ENCODE assay signal across 9 mouse cellular contexts in genomic region chr9:119510902-119511301, GRCm38 (mm10).
DNase-seq lines count a peak whose midpoint lies in the region; ATAC-seq lines count a peak whose summit lies in the region.
"Had no signal": no experiment of that assay in that cellular context is flagged by ENCODE, and none has a peak within 500 bp of the region (broad histone marks: within the 10 kb centered on the region; RNA-seq: fewer than 3 reads in every experiment).

No protein-coding gene starts in this region.

- no peak overlapping the region for H3K4me2 ChIP-seq in kidney, embryonic 14.5 days (replicated peaks; ENCODE audit: low read depth, low read length)
- H3K4me2 ChIP-seq in forebrain, embryonic 16.5 days (ENCODE audit: low read length) = no peak overlapping the region

- H3K36me3 ChIP-seq in kidney, embryonic 14.5 days (ENCODE audit: control insufficient read depth, insufficient read depth, low read length) = no peaks in the 10 kb centered on the region
- H3K36me3 ChIP-seq in forebrain, embryonic 16.5 days (ENCODE audit: control insufficient read depth, insufficient read depth) = no peaks in the 10 kb centered on the region; the same call in 1 of the 2 replicates

- H3K9me3 ChIP-seq in kidney, embryonic 14.5 days (ENCODE audit: control insufficient read depth, low read length) = peaks cover 5% of the 10 kb centered on the region; the same call in 1 of the 2 replicates
- H3K9me3 ChIP-seq in forebrain, embryonic 16.5 days (ENCODE audit: control insufficient read depth, low read length) = peaks cover 4% of the 10 kb centered on the region

- DNase-seq in kidney, adult 9 months = peak; percentile 60
- DNase-seq in cerebellum, adult 18-20 months = peak; percentile 27 to 33
- DNase-seq in left cerebral cortex, postnatal 25 days (ENCODE audit: low spot score in 2 of 2) = peak; percentile 16 to 75
- no peak for DNase-seq in retina, embryonic 14.5 days (ENCODE audit: low spot score)
- no peak for DNase-seq in ovary, postnatal 10 days (ENCODE audit: low spot score)
- no peak for DNase-seq in embryo, embryonic 10 days (ENCODE audit: low spot score)
- DNase-seq: heart, adult 18-20 months had no signal

- H3K4me3 ChIP-seq in kidney, embryonic 14.5 days (ENCODE audit: low read length) = no peak overlapping the region
- no peak overlapping the region for H3K4me3 ChIP-seq in forebrain, embryonic 16.5 days (replicated peaks; ENCODE audit: low read length)

- intact Hi-C loops in left cerebral cortex, postnatal 25 days (cut with DNase I) = no loop called here

- H3K4me1 ChIP-seq in kidney, embryonic 14.5 days (ENCODE audit: control insufficient read depth, insufficient read depth, low read length) = no peaks in the 10 kb centered on the region
- H3K4me1 ChIP-seq in forebrain, embryonic 16.5 days (replicated peaks; ENCODE audit: control insufficient read depth, insufficient read depth, low read length) = peaks cover 4% of the 10 kb centered on the region

- H3K27ac ChIP-seq in kidney, embryonic 14.5 days (ENCODE audit: low read depth, low read length) = no peak overlapping the region
- H3K27ac ChIP-seq in forebrain, embryonic 16.5 days (ENCODE audit: low read length) = no peak overlapping the region

- H3K27me3 ChIP-seq in kidney, embryonic 14.5 days (ENCODE audit: control insufficient read depth, insufficient read depth, low read length) = no peaks in the 10 kb centered on the region
- H3K27me3 ChIP-seq in forebrain, embryonic 16.5 days (replicated peaks; ENCODE audit: control insufficient read depth, insufficient read depth, low read length) = no peaks in the 10 kb centered on the region; the same call in 1 of the 2 replicates

- no peak for ATAC-seq in kidney, embryonic 14.5 days (ENCODE audit: low FRiP score, low TSS enrichment)
- peak; percentile 95 for ATAC-seq in forebrain, embryonic 16.5 days

- H3K9ac ChIP-seq in kidney, embryonic 14.5 days (ENCODE audit: low read depth, low read length) = no peak overlapping the region
- no peak overlapping the region for H3K9ac ChIP-seq in forebrain, embryonic 16.5 days (replicated peaks; ENCODE audit: low read depth, low read length)

- WGBS in kidney, embryonic 14.5 days = 55% methylated on average over 6 of the region's 6 CpGs
- 22% methylated on average over 6 of the region's 6 CpGs for WGBS in forebrain, embryonic 16.5 days

Comparison
In these comparisons a context has a peak if more than half of its experiments do, and no peak if none do; other contexts are left out.
1. DNase-seq: peak in kidney, adult 9 months (single experiment), cerebellum, adult 18-20 months (2 of 2) and left cerebral cortex, postnatal 25 days (2 of 2); none in retina, embryonic 14.5 days (single experiment), ovary, postnatal 10 days (single experiment) and embryo, embryonic 10 days (single experiment).